Mouse (Mus musculus) inflammation-experienced regulatory T-cells, adult 6 months (primary cell): ENCODE measurements around the gene Gm21748. TPM values are rescaled to one million over a fixed set of nuclear protein-coding genes. Genes with fewer than 3 reads are reported as not detected.
"Not testable (repeated sequence)": the region's sequence is repeated elsewhere in the genome, so short reads cannot be mapped to it uniquely, and the experiment has no call there.

Source experiments
- ATAC-seq: one replicate; pipeline ENCODE4 v1.8.0; 2017
- polyA plus RNA-seq, 3 experiments: library from polyadenylated mRNA; unstranded; fragments of 100-300 nt; shearing (Covaris generic); gene quantifications; one replicate each; pipeline ENCODE4 v1.2.1; 2017

Gene Gm21748
- not detected for polyA plus RNA-seq

DNA sequence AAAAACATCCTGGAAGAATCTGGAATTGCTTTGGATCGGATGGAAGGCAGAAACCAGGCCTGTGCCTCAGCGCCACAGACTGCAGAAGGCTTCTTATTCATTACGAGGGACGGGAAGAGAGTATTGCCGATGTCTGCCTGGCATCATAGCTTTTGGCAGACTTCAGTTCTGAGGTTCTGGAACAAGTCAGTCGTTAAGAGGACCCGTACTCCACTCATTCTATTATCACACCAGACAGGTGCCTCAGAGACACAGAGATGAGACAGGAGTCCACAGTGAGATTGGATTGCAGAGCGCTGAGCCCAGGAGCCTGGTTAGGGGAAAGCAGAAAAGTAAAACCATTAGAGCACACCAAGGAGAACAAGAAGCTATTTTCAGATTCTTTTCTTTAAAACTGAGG lies at the start of gene Gm21748:
Gene Gm21748, minus strand, starts transcription at position 101 of the 400 bp plus-strand sequence.
- not testable (repeated sequence) for ATAC-seq

Other genes with a start within 250 kb of the Gm21748 start
- not detected for gene Gm21860, start 84.4 kb downstream of the Gm21748 start, polyA plus RNA-seq
- not detected for gene Gm47283, start 54.4 kb downstream of the Gm21748 start, polyA plus RNA-seq